Mouse (Mus musculus): ENCODE measurements around the gene 4930412O13Rik.

Gene 4930412O13Rik

DNA sequence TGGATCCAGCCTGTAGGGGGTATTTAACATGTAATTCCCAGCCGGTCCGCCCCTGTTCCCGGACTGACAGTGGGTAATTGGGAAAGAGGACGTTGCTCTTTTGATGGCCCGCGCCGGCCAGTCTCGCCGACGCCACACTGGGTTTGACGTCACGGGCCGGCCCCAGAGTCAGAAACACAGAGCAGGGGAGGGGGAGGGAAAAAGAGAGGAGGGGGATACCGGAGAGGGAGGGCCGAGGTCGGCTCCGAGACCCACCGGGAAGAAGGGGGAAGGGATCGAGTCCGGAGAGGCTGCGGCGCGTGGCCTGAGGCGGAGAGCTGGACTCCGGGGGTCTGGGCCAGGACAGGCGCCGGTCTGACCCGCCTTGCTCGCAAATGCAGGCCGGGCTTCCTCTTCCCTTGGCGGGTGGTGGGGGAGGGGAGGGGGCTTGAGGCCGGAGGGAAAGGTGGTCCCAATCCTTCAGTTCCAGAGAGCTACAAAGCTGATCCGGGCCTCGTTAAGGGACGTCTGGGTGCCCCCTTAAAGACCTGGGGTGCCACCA is at the start of gene 4930412O13Rik:
Gene 4930412O13Rik, plus strand, starts transcription at position 202 of the 541 bp plus-strand sequence.
- DNase-seq (ENCODE audit: low read depth, low spot score): no peak

DNA sequence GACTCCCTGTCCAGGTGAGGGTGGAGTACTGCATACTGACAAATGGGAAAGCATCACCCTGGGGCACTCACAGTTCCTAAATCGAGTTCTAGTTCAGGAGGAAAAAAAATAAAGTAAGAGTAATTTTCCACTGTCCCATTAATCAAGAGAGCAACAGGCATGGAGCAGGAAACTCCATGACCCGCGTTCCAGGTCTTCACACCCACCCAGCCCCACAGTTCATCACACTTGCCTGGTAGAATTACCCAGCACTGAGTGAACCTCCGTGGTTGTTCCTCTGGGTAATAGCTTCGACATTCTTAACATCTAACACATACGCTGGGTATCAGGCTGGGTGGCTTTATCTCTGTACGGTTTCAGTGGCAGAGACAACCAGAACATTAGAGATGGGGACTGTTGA is 47.3 kb upstream of the 4930412O13Rik start:
- no peak for DNase-seq (ENCODE audit: low read depth, low spot score)

DNA sequence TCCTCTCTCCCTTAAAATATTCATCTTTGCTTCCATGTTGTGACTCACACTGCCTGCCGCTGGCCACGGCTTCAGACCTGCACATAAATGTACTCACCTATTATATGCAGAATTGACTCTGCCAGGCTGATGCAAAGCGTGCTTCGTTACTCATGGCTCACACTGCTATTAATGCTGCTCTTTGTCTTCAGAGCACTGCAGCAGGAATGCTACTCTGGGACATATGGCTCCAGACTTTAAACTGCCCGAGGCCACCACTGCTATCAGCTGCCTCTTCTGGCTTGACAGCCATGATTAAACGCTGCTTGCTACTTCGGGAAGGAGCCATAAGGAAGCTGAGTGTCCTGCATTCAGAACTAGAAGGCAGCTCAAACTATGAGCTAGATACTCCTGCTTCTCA is 45.9 kb upstream of the 4930412O13Rik start:
- DNase-seq (ENCODE audit: low read depth, low spot score): peak; percentile 27

DNA sequence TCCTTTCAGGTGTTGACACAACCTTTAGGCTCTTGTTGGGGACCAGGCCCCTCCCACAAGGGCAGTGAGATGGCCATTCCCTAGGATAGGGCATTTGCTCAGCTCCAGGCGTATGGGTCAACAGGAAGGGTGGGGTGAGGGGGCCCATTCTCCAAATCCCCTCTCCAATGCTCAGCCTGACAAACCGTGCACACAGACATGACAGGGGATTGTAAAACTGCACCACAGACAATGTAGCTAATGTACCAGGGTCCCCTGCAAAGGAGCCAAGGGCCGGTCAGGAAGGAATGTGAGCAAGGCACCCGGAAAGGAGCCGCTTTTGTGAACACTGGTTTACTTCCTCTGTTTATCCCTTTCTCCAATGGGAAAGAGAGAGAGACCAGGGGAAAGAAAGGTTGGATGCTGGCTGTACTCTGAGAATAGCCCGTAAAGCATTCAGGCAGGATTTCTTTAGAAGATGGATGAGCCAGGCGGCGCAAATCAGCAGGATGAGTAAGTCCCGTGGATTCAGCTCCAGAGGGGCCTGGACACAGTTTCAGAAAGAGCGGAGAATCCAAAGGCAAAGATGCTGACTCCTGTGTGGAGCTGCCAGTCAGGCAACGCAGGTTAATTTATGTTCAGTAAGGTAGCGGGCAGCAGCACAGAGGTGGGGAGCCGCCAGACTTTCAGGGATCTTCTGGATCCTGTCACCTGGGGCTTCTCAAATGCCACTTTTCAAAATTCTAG is 28.0 kb upstream of the 4930412O13Rik start:
- no peak for DNase-seq (ENCODE audit: low read depth, low spot score)

- no peak for DNase-seq (ENCODE audit: low read depth, low spot score)
These were observed 25.2 kb upstream of the 4930412O13Rik start for GRCm38 (mm10) chr2:9855861-9856260.

DNA sequence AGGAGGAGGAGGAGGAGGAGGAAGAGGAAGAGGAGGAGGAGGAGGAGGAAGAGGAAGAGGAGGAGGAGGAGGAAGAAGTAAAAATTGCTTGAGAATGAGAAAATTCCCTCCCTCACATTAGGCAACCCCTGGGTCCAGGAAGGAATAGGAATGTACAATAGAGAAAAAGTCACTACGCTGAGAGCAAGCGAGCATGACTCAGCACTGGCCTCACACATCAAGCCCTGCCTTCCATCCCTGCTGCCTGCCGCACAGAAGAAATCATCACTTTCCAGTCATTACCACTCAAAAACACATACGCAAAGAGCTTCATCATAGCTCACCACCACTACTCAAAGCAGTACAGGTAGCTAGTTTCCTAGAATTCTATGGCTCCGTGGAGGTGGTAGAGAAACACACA is 20.4 kb upstream of the 4930412O13Rik start:
- no peak for DNase-seq (ENCODE audit: low read depth, low spot score)

DNA sequence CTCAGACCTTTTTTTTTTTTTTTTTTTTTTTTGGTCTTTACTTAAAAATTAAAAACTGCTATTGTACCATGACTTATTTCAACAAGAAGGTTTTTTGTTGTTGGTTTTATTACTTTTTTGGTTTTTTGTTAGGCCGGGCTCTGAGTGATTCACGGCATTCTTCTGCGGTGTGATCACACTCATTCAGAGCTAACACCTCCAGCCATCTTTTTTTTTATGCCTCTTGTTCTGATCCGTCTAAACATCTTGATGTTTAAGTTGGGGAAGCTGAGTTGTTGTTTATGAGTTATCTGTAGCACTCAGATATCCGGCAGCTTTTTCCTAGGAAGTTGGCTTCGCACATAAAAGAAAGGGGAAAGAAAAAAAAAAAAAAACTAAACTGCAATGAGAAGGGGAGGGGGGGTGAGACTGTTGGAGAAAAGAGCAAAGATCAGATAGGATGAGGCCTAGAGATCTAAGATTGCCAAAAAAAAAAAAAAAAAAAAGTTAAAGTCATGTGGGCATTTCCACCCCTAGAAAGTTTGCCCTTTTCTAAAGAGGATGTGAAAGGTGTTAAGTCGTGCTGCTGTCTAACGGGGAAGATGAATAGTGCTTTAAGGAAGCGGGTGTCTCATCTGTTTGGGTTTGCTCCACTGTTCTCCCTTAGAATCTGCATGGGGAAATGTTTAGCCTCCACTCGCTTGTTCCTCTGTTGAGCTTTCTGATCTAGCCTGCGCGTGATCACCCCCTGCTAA is 13.8 kb upstream of the 4930412O13Rik start:
- DNase-seq (ENCODE audit: low read depth, low spot score): no peak

GRCm38 (mm10) chr2:9871141-9871716 is 9.8 kb upstream of the 4930412O13Rik start:
- no peak for DNase-seq (ENCODE audit: low read depth, low spot score)

- DNase-seq (ENCODE audit: low read depth, low spot score): no peak
These were observed 9.3 kb upstream of the 4930412O13Rik start for GRCm38 (mm10) chr2:9871798-9872197.

DNA sequence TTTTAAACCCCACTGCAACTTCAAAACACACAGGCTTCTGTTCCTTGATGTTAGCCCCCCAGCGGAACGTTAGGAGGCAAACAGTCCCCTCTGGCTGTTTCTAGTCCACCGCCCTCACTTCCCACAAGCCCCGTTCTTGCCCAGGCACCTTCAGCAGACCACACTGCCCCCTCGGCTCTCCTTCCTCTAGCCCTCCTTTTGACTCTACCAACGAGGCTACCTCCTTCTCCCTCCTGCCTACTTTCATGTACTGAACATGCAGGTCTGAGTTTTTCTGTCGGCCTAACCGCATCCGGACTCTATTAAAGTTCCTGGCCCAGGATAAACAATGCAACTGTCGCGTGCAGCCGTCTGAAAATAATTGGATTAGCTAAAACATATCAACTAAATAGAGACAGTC is 8.4 kb upstream of the 4930412O13Rik start:
- no peak for DNase-seq (ENCODE audit: low read depth, low spot score)

- DNase-seq (ENCODE audit: low read depth, low spot score): no peak
These were observed 7.3 kb upstream of the 4930412O13Rik start for GRCm38 (mm10) chr2:9873757-9874156.

- DNase-seq (ENCODE audit: low read depth, low spot score): no peak
These were observed 6.4 kb upstream of the 4930412O13Rik start for GRCm38 (mm10) chr2:9874467-9875219.

- DNase-seq (ENCODE audit: low read depth, low spot score): no peak
These were observed 5.8 kb upstream of the 4930412O13Rik start for GRCm38 (mm10) chr2:9875220-9875619.

DNA sequence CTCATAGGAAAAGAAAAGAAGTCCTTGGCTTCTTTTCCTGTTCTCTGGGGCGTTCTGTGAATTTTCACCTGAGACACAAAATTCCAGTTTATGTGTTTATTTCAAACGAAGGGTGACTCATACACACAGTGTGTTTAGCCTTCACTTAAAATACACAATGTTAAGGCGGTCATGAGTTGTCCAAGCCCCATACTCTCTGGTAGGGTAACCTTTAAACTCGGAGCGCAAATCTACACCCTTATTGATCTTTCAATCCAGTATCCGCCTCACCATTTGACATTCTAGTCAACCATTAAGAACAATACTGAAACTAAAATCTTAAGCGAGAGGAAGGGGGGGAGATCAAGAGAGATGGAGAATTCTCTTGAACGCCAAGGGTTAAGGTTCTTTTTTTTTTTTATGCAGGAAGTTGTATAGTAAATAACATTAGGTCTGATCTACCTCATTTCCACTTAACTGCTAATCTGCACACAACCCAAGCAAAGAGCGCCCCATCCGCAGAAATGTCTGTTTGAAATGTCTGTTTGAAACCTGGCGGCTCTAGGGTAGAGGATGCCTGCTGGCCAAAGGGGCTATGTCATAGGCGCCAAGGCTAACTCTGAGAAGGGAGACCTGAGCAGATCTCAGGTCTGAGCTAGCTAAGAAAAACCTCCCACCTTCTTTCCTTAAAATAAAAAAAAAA is 5.2 kb upstream of the 4930412O13Rik start:
- DNase-seq (ENCODE audit: low read depth, low spot score): no peak

DNA sequence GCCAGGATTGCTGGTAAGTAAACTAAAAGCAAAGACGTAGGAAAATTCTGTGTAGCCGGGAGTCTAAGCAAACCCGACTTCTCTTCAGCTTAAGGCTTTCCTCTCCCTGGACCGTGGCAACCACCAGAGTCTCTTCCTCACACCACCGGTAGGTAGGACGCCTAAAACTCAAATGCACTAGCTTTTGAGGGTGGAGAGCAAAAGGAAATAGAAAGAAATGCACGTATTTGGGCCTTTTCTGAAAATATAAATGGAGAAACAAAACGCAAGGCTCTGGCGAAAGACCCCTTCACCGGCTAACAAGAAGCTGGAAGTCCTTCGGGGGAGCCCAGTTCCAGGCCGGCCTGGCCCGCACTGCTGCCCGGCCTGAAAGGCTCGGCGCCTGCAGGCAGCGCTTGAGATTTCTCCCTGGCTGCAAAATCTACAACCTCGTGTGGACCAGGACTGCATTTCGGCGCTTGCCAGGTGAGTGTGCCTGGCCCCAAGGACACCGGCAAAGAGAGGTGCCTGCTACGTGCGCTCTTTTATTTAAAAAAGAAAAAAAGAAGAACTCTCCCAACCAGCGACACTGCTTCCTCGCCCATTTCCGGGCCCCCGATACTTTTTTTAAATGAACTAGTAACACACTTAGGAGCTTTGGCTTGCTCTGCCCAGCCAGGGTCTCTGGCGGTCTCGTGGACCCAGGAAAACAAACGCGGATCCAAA is 4.3 kb upstream of the 4930412O13Rik start:
- DNase-seq (ENCODE audit: low read depth, low spot score): no peak

GRCm38 (mm10) chr2:9877326-9877690 is 3.7 kb upstream of the 4930412O13Rik start:
- no peak for DNase-seq (ENCODE audit: low read depth, low spot score)

GRCm38 (mm10) chr2:9877966-9878563 is 3.0 kb upstream of the 4930412O13Rik start:
- no peak for DNase-seq (ENCODE audit: low read depth, low spot score)

- no peak for DNase-seq (ENCODE audit: low read depth, low spot score)
These were observed 2.4 kb upstream of the 4930412O13Rik start for GRCm38 (mm10) chr2:9878564-9879081.

DNA sequence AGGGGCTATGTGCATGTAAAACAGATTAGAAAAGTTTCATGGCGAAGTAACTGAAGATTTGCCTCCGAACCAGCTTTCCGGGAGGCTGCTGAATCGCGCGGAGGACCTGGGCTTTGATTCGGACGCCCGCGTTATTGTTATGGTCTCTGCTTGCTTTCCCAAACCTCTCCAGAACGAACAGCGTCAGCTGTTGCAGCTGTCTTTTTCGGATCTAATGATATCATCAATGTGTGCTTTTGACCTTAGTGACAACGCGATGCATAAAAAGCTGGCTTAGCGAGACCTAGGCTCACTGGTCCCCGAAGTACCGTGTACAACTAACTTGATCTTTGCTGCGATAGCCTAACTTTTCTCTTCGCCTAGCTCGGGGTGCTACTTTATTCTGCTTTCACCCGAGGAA is 2.0 kb upstream of the 4930412O13Rik start:
- no peak for DNase-seq (ENCODE audit: low read depth, low spot score)

DNA sequence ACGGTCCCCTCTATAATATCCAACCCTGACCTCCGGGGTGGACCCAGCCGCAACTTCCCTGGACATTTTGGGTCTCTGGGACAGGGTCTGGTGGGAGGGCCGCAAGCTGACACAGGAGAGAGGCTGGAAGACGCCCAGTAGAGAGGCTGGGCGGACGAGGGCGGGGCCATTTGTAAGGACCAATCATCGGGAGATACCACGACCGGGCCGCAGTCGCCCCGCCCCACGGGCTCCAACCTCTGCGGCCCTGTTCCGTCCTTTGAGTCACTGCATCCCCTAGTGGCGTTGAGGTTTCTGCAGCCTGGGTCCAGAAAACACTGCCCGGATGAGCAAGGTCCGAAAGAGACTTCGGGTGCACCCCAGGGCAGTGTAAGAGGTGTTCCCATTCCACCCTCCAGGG is 1.6 kb upstream of the 4930412O13Rik start:
- DNase-seq (ENCODE audit: low read depth, low spot score): peak; percentile 41
